Mouse (Mus musculus) skeletal muscle tissue, adult 2 months (tissue): ENCODE data around the gene Kcnq5.
"Not testable (repeated sequence)": the region's sequence is repeated elsewhere in the genome, so short reads cannot be mapped to it uniquely, and the experiment has no call there.

Experiments
- DNase-seq: peaks from one replicate; pipeline ENCODE4 v3.0.0-alpha.2; 2012; ENCODE audit warnings: low read depth, low spot score

Kcnq5 gene

DNA sequence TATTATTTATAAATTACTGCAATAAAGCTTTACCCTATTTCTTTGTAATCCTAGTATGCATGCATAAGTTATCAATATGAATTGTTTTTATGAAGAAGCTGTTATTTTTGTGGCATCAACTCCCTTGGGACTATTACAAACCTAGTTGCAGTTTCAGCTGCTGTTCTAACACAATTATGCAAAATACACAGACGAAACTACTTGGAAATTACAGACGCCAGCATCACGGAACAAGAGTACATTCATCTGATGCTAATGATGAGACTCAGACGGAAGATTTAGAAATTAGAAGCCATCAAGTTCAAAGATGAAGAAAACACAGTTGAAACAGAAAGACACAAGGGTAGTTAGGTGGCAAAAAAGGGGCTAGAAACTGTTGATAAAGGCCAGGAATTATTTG lies 310.9 kb downstream of the Kcnq5 start:
- no peak for DNase-seq

DNA sequence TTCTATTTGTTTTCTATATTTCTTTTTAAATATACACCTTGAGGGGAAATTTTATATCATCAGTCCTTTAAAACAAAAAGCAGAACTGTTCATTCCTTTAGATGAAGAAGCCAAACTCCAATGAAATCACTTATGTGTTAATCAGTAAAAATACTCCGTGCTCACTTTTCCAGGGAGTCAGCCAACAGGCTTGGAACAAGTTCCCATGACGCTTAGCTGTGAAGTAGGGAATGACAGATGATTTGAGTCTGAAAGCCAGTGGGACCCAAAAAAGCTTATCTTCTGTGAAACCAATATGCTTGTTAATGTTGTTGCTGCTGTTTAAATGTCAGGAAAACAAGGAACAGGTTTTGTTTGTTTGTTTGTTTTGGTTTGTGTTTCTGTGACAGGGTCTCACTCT lies 326.3 kb downstream of the Kcnq5 start:
- no peak for DNase-seq

GRCm38 (mm10) chr1:21634013-21634412 lies 327.7 kb downstream of the Kcnq5 start:
- DNase-seq: no peak

GRCm38 (mm10) chr1:21622455-21622854 lies 339.3 kb downstream of the Kcnq5 start:
- DNase-seq: no peak

- DNase-seq: no peak
Observed at GRCm38 (mm10) chr1:21622039-21622438, 339.7 kb downstream of the Kcnq5 start.

GRCm38 (mm10) chr1:21618712-21619111 lies 343.0 kb downstream of the Kcnq5 start:
- no peak for DNase-seq

- no peak for DNase-seq
Observed at GRCm38 (mm10) chr1:21616666-21617065, 345.1 kb downstream of the Kcnq5 start.

GRCm38 (mm10) chr1:21613933-21614332 lies 347.8 kb downstream of the Kcnq5 start:
- DNase-seq: no peak

DNA sequence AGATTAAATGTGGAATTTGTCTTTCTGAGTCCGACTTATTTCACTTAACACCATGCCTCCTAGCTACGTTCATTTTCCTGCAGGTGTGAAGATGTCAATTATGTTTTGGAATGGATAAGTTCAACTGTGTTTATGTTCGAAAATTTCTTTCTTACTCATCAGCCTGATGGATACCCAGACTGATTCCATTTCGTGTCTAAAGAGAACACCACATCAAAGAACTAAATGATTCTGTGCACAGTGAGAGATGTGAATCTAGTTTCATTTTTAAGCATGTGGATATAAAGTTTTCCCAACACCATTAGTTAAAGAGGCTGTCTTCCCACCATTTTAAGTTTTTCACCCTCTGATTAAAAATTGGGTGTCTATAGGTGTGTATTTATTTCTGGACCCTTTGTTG lies 357.7 kb downstream of the Kcnq5 start:
- no peak for DNase-seq

DNA sequence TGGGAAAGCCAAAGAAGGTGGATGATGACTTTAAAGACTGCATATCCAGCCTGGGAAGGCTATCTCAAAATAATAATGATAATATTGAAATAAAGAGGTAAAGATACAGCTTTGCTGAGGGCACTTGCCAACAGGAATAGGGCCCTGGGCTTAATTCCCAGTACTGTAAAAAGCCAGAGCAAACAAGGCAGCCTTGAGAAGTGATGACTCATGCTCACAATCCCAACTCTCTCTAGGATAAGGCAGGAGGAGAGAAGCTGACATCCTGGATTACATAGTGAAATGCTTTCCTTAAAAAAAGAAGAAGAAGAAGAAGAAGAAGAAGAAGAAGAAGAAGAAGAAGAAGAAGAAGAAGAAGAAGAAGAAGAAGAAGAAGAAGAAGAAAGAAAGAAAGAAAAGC lies 359.2 kb downstream of the Kcnq5 start:
- DNase-seq: no peak

- no peak for DNase-seq
Observed at GRCm38 (mm10) chr1:21600606-21601005, 361.1 kb downstream of the Kcnq5 start.

DNA sequence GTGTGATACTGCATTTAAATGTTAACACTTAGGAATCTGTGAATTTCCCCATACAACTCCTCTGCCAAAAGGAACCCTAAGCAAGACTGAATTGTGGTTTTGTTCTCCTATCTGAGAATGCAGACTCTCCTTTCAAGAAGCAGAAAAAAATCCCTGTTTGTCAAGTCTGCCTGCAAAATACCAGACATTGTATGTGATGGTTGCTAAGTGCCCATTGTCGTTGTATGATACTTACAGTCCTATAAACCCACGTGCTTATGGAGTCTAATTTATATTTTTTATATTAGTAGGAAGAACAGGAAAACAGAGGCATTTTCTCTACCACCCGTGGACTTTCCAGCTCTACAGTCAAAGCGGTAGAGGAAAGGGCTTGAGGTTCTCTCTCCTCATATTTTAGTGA lies 367.9 kb downstream of the Kcnq5 start:
- no peak for DNase-seq

DNA sequence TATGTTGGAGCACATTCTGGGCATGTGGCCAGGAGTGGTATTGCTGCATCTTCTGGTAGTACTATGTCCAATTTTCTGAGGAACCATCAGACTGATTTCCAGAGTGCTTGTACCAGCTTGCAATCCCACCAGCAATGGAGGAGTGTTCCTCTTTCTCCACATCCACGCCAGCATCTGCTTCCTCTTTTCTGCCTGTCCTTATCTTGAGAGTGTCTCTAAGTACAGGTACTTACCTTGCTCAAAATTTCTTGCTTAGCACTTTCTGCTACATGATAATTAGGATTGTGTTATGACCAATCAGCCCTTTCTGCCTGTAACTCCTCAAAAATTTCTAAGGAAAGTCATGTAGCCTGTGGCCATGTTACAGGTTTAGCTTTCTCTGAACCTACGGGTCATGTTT lies 394.3 kb downstream of the Kcnq5 start:
- not testable (repeated sequence) for DNase-seq

GRCm38 (mm10) chr1:21554630-21555029 lies 407.1 kb downstream of the Kcnq5 start:
- no peak for DNase-seq

GRCm38 (mm10) chr1:21552715-21553114 lies 409.0 kb downstream of the Kcnq5 start:
- no peak for DNase-seq

GRCm38 (mm10) chr1:21543909-21544308 lies 417.8 kb downstream of the Kcnq5 start:
- no peak for DNase-seq

DNA sequence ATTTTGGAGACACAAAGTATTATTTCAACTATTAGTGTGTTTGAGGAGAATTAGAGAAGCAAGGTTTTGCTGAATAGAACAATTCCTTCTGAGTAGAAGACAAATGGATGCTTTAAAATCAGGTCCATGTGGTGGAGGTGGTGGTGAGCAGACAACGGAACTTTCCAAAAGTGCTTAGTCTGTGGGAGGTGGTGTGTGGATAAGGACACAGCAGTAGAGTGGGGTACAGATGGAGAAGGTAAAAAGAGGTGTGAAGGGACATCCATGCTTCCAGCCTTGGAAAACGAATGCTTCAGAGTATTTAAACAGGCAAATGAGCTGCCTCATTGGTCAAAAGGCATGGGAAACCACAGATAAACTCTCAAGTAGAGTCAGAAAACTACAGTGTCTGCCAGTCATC lies 422.3 kb downstream of the Kcnq5 start:
- DNase-seq: no peak

DNA sequence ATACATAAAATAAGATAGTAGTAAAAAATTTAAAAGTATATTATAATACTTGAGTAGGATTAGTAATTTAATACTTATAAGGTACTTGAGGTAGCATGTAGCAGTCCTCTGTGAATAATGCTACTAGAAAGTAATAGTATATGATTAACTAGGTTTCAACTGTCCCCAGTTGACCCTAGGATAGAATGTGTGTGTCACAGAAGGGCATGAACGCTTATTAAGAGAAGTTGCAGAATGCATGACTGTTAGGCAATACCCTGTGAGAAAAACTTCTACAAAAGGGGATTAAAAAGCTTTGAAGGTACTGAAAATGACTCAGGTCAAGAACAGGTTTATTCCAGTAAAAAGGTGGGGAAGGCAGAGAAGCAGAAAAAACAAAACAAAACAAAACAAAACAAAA lies 430.9 kb downstream of the Kcnq5 start:
- DNase-seq: no peak

DNA sequence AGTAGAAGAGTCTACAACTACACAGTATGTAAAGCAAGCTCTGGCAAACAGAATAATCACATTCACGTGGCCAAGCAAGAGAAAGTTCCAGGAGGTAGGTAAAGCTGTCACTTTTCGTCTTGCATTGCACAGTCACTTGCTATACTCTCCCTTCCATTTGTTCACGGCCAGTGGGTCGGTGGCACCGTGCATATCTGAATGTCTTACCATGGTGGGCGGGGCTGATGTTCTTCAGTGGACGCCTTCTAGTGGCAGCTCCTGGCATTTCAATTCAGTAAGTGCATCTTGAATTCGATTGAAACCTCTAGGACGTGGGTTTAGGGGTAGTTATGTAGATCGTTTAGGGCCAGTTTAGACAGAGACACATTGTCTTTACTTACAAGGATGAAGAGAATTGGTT lies 439.7 kb downstream of the Kcnq5 start:
- DNase-seq: no peak

DNA sequence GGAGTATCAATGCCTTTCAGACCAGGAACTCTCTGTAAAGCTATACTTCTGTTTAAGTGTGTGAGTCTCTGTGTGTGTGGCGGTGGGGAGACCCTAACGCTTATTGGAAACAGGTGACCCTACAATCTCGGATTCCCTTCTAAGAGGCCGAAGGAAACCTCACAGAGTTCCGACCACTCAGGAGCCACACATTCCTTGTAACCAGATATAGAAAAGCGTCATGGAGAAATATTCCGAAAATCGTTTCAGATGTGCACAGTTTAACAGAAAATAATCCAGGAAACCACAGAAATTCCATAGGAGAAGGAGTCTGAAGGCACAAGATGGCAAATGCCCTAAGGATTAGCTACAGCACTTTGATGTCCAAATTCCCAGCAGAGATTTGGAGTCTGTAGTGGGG lies 440.3 kb downstream of the Kcnq5 start:
- DNase-seq: no peak

GRCm38 (mm10) chr1:21520116-21520645 lies 441.6 kb downstream of the Kcnq5 start:
- DNase-seq: no peak

DNA sequence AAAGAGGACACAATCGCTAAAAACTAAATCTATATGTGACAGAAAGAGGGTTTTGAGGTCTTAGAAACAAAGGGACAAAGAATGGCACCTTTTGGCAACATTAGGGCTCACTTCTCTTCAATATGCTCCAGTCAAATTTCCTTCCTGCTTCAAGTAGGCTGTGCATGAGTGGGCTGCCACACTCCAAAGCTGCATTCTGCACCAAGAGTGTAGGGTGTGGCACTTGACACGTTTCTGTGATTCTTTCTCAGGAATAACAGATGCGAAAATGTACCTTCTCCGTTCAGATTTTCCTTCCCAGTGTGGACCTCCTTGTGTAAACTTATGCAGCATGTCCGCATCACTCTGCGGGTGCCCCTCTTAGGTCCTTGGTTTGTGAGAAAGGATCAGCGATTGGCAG lies 455.1 kb downstream of the Kcnq5 start:
- DNase-seq: no peak

DNA sequence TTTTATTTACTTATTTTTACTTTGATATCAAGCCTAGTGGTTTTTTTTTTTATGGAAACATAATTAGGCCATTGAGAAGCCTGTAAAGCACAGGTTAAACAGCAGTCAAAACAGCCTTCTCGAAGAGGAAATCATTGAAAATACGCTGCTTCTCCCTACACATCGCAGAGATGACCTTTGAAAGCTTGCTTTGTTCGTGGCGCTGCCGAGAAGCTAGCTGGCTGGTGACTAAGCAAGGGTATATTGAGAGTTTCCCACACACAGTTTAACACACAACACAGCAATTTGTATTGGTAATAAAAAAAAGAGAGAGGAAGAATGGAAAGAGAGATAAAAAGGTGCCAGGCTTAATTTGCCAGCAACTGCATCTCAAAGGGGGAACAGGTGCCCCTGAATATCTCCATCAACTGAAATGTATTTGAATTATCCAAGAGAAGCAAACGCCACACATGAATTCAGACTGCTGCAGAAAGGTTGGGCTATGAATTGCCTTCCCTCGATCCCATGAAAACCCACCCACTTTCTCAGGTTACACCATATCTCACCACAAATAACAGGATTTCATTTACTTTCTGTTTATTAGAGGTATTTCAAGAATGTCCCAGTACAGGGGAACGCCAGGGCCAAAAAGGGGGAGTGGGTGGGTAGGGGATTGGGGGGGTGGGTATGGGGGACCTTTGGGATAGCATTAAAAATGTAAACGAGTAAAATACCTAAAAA lies 461.8 kb downstream of the Kcnq5 start:
- no peak for DNase-seq

DNA sequence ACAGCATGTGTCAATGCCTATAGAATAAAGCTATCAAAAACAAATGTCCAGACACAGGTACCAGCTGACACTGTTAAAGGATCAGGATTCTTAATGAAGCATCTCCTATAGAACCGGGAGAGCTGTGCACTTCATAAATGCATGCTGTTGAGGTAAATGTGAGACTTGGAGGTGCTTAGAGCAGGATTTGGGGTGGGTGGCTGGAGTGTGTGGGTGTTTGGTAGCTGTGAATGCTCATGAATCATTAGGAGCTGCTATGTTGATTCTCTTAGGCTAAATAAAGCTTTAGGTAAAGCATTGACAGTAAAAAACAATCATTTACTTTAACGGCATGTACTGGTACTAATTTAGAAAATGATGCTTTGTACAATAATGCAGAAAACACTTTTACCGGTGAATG lies 465.4 kb downstream of the Kcnq5 start:
- no peak for DNase-seq
